Mouse (Mus musculus) adrenal gland, postnatal 10 days (tissue): ENCODE measurements at regions not wholly inside any gene's neighbourhood (a gene's known extent, or its start where the extent isn't known, plus 50 kb on each side); places are given as distances from the start of the nearest gene placed in this dataset.
"Not testable (repeated sequence)": the region's sequence is repeated elsewhere in the genome, so short reads cannot be mapped to it uniquely, and the experiment has no call there.

Experiments
- DNase-seq: peaks from one replicate; pipeline ENCODE4 v3.0.0; 2021; ENCODE audit warnings: mixed read lengths

DNA sequence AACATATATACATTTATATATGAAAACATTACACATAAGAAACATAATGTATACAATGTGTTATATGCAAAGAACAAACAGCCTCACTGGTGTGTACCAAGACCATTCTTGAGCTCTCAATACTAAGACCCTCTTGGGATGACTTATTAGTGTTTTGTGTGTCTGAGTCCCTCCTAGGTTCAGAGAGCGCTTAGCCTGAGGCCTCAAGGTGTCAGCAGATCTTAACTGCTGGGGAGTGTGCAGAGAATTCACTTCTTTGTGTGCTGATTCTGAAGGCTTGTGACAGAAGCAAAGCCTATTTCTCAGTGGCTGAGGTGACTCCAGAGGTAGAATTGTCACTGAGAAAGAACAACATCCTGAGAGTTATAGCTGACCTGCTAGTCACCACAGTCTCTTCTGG is 505.7 kb upstream of the Olfr1507 start:
- not testable (repeated sequence) for DNase-seq

DNA sequence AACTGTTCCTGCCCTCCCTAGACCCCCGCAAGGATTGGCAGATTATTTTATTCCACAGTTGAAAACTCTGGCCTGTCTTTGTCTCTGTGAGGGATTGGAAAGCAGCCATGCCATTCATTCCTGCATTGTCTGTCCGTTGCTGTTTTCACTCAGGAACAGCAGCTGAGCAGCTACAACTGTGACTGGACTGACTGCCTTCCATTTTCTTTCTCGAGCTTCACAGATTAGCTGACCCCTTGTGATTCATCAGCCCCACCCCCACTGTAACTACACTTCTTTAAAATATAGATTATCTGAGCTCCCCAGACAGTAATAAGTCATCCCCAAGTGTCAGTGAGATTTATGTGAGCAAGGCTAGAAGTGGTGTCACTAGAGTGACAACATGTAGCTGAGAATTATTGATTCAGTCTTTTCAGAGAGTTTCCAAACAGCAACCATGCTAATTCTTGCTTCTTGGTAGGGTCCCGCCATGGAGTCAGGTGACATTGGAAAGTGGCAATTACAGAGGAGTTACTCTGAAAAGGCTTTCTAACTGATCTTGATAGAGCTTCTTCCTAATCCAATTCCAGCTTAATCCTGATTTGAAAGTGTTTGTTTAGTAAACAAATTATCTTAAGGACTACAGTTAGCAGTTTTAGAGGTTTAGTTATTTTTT is 496.7 kb upstream of the Olfr1507 start:
- DNase-seq: not testable (repeated sequence)

DNA sequence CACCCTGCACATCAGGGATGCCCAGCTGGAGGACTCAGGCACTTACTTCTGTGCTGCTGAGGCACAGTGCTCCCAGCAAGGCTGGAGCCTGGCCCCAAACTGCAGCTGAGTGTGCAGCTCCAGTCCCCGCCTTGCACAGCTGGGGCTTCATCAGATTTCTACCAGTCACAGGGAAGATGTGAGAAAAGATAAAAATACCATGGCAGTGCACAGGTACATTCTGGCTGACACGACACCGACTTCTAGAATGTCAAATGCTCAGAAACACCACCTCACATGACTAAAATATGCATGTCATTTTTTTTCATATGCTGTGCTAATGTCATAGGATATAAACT is 495.7 kb upstream of the Olfr1507 start:
- DNase-seq: not testable (repeated sequence)

DNA sequence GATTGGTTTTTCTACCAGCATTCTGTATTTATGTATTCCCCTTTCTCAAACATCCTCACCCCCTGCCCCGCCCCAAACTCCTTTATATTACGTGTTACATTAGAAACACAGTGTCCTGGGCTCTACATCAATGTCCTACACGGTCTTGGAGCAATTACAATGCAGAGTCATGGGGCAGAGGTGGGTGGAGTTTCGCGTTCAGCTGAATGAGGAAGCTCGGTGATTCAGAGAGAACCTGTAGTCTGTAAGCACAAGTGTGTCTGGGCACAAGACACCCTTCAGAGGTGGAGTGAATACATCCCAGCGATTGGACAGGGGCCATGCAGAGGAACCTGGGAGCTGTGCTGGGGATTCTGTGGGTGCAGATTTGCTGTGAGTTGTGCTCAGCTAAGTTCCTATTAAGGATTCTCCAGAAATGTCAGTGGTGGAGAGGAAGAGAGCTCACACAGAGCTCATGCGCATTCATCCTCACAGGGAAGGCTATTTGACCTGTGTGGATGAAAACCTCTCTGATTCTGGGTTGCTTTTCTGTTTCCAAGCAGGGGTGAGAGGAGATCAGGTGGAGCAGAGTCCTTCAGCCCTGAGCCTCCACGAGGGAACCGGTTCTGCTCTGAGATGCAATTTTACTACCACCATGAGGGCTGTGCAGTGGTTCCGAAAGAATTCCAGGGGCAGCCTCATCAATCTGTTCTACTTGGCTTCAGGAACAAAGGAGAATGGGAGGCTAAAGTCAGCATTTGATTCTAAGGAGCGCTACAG is 495.2 kb upstream of the Olfr1507 start:
- not testable (repeated sequence) for DNase-seq

DNA sequence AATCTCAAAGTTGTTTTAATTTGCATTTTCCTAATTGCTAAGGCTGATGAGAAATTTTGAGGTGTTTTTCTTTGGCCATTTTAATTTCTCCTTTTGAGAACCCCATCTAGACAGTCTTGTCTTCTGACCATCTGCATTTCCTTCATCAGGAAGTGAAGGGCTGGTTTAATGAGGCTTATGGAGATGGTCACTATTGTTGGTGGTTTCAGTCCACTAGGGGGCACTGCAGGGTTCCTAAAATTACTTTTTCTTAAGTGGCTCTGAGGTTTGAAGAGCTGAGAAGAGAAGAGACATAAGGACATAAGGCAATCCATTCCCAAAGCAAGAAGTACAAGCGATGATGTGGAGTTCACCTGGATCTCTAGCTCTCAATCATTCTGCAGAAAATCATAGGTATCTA is 494.4 kb upstream of the Olfr1507 start:
- not testable (repeated sequence) for DNase-seq

DNA sequence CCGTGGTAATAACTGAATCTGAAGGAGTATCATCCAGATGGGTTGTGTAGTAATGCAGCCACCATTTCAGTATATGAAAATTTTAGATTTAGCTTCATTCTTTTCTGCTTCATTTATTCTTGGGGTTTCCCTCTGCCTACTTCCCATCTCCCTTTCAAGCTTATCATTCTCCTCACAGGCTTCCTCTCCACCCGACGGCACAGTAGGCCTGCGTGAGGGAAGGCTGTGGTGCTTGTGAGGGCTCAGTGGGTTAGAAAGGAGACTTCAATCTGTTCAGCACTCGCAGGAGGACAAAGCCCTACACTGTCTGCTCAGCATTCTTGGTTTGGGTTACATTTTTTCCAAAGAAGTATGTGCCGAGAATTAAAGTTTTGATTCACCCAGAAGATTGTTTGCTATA is 493.0 kb upstream of the Olfr1507 start:
- not testable (repeated sequence) for DNase-seq

DNA sequence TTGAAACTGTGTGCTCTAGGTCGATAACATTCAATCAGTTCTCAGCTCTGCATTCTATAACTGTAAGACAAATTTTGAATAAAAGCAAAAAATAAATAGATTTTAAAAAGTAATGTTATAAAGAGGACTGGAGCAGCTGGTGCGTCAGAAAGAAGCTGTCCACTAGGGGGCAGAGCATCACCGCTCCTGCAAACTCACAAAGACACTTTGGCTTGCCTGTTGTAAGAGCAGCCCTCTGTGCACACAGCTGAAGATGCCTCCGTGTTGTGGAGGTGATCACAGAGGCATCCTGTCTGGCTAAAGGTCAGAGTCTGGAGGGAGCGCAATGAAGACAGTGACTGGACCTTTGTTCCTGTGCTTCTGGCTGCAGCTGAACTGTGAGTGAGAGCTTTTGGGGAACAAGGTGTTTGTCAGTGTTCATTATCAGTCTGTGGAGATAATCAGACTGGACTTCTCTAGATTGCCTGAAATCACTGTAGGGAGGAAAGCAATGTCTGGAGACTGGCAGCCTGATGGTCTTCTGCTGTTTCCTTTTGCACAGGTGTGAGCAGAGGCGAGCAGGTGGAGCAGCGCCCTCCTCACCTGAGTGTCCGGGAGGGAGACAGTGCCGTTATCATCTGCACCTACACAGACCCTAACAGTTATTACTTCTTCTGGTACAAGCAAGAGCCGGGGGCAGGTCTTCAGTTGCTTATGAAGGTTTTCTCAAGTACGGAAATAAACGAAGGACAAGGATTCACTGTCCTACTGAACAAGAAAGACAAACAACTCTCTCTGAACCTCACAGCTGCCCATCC is 476.9 kb upstream of the Olfr1507 start:
- DNase-seq: not testable (repeated sequence)

DNA sequence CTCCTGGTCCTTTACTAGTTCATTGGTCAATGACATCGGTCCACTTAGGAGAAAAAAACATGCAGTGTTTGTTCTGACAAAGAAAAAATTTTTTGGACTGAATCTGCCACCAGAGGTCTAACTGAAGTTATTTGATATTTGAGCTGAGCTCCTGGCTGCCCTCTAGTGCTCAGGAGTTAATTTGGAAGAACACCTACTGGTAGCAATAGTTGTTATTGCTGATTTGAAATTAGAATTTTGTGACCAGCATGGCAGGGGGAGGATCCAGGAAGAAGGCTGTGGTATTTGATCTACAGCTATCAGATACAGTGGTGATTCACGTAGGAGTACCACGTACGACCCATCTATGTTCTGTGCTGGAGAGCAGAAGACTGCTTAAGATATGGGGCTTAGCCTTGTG is 466.6 kb upstream of the Olfr1507 start:
- not testable (repeated sequence) for DNase-seq

DNA sequence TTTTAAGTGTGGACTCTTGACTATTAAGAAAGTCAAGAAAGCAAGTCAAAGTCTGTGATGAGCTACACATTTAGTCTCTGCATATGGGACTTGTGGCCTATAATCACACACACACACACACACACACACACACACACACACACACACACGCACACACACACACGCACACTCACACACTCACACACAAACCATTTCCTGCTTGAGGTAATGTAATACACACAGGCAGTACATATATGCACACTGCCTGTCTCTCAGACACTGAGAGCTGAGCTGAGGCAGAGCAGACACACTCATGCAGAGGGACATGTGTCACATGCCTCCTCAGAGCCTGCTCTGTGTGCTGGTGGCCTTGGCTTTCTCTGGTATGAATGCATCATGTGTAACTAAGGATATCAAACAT is 461.0 kb upstream of the Olfr1507 start:
- not testable (repeated sequence) for DNase-seq

DNA sequence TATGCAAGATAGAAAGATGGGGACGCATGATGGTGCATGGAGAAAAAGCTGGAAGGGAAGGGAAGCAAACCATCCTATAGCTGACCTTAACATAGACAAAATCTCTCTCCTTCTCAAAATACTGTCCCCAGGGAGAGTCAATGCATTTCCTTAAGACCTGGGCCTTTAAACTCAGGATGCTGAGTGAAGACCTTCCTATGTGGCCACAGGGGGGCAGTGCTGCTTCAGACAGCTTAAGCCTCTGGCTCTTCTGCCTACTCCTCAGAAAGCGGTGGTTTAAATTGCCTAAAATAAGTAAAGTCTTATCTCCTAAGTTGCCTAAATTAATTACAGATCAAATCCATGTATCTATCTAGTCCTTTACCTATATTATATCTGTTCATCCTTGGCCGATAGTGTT is 449.4 kb upstream of the Olfr1507 start:
- DNase-seq: not testable (repeated sequence)

DNA sequence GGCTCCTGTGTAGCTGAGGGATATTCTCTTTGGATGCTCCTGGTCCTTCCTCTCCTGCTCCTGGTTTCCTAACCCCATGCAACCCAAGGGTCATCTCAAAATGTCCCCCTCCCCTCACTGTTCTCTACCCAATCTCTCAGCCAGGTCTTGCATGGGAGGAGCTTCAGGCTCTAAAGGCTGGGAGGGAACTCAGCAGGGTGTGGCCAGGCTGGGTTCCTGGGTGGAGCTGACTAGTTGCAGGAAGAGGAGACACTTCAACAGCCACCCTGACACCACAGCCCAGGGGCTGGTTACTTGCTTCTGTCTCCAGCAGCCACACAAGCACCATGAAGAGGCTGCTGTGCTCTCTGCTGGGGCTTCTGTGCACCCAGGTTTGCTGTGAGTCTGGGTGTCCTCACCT is 446.9 kb upstream of the Olfr1507 start:
- not testable (repeated sequence) for DNase-seq

DNA sequence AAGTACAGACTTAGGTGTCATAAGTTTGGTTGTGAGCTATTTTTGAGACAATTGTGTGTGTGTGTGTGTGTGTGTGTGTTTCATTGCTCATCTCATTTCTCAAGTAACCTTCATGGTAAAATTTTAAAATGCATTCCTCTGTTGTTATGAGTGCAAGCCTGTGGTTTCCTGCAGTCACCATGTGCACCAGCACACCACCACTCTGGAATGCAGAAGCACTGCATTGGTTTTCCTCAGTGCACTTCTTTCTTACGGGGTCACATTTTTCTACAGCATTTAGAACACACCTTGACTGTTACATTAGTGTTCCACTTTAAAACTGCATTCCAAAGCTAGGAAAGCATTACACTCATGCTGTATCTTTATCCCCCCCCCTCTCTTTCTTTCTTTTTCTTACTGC is 446.2 kb upstream of the Olfr1507 start:
- DNase-seq: not testable (repeated sequence)

DNA sequence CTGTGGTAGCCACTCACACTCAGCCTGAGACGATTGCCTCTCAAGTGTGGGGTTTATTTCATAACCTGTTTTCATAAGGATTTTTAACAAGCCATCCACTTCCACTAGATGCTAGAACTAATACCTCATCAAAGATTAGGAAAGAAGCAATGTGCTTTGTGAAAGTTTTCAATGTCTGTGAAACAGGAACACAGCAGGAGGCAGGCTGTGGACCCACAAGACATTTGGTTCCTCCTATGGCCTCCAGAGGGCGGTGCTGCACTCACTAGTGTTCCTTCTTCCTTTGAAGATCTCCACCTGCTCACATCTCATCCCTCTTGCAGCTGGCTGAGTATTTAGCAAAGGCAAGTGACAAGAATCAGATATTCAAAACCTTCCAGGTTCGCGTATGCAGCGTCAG is 424.6 kb upstream of the Olfr1507 start:
- not testable (repeated sequence) for DNase-seq

DNA sequence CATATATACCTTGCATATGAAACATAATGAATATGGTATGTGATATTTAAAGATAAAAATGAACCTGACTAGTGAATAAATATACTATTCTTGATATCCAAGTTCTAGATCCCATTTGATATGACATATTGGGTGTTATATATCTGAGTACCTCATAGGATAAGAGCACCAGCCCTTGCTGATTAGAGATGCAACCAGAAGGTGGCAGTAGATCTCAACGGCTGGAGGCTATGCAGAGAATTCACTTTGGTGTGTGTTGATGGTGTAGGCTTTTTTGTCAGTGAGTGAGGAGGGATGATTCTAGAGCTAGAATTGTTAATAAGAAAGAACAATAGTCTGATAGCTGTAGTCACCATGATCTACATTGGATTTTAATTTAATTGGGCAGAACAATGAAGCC is 418.3 kb upstream of the Olfr1507 start:
- not testable (repeated sequence) for DNase-seq

DNA sequence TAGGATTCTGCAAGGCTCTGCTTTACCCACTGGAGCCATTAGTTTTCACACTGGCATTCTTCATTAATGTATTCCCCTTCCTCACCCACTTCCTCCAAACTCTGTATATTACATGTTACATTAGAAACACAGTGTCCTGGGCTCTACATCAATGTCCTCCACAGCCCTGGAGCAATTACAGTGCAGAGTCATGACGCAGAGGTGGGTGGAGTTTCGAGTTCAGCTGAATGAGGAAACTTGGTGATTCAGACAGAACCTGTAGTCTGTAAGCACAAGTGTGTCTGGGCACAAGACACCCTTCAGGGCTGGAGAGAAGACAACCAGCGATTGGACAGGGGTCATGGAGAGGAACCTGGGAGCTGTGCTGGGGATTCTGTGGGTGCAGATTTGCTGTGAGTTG is 404.1 kb upstream of the Olfr1507 start:
- DNase-seq: not testable (repeated sequence)

DNA sequence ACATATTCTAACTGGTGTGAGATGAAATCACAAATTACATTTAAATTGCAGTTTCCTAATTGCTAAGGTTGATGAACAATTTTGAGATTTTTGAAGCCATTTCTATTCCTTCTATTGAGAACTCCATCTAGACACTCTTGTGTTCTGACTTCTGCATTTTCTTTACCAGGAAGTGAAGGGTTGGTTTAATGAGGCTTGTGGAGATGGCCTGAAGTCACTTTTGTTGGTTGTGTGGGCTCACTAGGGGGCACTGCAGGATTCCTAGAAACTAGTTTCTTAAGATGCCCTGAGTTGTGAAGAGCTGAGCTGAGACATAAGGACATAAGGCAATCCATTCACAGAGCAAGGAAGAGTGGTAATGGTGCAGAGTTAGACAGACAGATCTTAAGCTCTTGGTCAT is 402.8 kb upstream of the Olfr1507 start:
- DNase-seq: not testable (repeated sequence)

DNA sequence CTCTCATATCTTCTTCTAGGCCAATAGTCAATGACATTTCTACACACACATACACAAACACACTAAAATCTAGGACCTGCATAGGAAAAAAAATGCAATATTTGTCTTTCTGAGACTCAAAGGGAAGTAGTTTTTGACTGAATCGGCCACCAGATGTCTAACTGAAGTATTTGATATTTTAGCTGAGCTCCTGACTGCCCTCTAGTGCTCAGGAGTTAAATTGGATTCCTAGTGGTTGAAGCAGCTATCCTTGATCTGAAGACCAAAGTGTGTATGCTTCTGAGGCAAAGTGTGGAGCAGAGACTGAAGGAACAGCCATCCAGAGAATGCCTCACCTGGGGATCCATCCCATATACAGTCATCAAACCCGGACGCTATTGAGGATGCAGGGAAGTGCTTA is 384.4 kb upstream of the Olfr1507 start:
- not testable (repeated sequence) for DNase-seq

DNA sequence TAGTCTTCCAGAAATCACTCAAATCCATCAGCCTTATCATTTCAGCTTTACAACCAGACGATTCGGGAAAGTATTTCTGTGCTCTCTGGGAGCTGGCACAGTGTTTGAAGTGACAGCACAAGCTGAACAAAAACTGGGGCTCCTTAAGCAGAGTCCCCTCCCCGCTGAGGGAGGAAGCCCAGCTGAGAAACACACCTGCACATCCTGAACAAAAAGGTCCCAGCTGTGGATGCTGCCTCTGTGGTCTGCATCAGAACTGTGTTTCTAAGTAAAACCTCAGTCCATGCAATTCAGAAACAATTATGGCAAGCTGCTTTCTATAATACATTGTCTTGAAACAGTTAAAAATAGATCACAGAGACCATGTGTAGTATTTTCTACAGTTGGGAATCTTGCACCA is 368.3 kb upstream of the Olfr1507 start:
- not testable (repeated sequence) for DNase-seq

DNA sequence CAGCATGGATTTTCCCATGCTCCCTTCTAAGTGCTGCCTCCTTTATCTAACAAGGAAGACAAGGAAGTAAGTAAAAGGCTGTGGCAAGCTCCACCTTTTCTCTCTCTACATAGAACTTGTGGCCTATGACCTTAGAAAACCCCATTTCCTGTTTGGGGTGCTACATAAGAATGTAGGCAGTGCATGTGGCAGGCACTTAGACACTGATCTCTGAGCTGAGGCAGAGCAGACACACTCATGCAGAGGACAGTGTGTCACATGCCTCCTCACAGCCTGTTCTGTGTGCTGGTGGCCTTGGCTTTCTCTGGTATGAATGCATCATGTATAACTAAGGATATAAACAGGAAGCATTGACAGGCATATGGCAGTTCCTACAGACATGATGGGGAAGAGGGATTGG is 367.6 kb upstream of the Olfr1507 start:
- DNase-seq: not testable (repeated sequence)

DNA sequence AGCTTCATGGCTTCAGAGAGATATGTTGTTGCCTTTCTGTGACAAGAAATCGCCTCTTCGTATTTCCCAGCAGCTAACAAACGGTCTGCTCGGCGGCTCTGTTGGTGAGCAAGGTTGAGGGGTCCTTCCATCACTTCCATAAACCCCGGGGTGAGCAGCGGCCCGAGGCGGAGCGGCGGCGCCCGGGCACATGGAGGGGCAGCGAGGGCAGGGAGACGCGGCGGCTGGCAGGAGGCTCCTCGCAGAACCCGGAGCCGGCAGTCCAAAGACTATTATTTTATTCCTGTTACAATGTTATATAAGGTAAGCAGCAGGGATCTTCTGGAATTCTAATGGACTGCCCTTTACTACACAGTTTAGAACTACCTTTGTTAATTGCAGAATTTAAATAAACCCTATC is 366.9 kb upstream of the Olfr1507 start:
- not testable (repeated sequence) for DNase-seq

DNA sequence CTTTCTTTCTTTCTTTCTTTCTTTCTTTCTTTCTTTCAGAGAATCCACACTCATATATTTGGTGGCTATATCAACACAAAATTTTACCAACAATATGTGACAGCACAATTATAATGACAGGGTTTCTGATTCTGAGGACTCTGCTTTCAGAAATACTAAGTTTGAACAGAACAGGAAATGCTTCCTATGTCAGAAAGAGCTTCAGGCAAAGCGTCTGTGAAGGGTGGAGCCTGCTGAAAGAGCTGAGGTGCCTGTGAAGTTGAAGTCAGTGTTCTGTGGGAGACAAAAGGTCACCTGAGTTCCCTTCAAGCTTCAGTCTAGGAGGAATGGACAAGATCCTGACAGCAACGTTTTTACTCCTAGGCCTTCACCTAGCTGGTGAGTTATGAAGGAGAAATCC is 359.8 kb upstream of the Olfr1507 start:
- DNase-seq: not testable (repeated sequence)

DNA sequence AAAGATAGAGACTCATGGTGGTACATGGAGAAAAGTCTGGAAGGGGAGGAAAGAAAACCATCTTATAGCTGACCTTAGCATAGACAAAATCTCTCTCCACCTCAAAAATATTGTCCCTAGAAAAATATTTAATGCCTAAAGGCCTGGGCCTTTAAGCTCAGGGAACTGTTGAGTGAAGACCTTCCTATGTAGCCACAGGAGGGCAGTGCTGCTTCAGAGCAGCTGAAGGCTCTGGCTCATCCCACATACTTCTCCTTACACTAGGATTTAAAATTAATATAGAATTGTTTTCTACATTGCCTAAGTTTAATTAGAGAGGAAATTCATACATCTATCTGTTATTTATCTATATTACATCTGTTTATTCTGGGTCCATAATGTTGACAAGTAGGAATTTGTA is 358.0 kb upstream of the Olfr1507 start:
- DNase-seq: not testable (repeated sequence)

DNA sequence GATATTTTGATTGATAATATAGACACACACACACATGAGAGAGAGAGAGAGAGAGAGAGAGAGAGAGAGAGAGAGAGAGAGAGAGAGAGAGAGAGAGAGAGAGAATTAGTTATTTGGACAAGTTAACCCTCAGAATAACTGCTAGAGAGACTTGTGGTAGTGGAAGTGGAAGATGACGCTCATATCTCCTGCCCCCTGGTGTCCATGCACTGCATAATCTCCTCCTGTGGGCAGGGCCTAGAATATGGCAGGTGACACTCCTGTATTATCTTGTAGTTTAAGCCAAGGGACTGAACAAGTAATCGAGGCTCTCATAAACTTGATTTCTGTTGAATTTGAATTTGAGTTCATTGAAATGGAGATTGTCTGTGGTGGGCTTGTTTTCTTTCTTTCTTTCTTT is 352.4 kb upstream of the Olfr1507 start:
- not testable (repeated sequence) for DNase-seq
